Mouse (Mus musculus) urinary bladder, postnatal 4 days (tissue): ENCODE measurements at regions not wholly inside any gene's neighbourhood (a gene's known extent, or its start where the extent isn't known, plus 50 kb on each side); places are given as distances from the start of the nearest gene placed in this dataset.

Experiments
- DNase-seq, 2 experiments: peaks; one replicate each; pipeline ENCODE4 v3.0.0; 2021 to 2022; ENCODE audit warnings: low spot score in 2 of 2

DNA sequence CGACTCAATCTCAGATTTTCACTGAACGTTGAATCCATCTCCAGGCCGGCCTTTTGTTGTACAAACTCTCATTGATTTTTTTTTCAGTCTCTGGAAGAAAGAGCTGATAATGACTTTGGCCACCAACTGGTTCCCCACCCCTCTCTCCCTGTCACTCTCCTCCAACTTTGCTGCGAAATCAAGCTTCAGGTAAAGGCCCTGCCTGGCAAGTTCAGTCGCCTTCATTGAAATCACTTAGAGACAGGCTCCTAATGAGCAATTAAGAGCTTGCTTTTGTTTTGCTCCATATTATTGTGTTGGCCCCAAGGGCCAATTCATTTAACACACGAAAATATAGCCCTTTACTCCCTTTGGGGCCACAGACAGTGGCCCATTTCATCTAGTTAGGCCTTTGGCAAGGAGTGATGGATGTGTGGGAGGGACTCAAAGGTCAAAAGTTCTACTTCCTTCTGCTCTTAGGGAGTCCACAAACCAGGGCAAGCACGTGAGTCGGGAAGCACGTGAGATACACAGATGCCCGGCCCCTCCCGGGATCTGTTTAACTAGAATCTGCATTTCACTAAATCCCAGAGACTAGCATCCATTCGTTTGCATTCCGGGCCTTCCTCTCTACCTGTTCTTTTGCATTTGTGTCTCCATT, 120.0 kb downstream of the Dact1 start:
- no peak for DNase-seq

GRCm38 (mm10) chr12:71430331-71430730, 120.6 kb downstream of the Dact1 start:
- DNase-seq = no peak

GRCm38 (mm10) chr12:71431116-71431515, 121.4 kb downstream of the Dact1 start:
- DNase-seq = no peak

DNA sequence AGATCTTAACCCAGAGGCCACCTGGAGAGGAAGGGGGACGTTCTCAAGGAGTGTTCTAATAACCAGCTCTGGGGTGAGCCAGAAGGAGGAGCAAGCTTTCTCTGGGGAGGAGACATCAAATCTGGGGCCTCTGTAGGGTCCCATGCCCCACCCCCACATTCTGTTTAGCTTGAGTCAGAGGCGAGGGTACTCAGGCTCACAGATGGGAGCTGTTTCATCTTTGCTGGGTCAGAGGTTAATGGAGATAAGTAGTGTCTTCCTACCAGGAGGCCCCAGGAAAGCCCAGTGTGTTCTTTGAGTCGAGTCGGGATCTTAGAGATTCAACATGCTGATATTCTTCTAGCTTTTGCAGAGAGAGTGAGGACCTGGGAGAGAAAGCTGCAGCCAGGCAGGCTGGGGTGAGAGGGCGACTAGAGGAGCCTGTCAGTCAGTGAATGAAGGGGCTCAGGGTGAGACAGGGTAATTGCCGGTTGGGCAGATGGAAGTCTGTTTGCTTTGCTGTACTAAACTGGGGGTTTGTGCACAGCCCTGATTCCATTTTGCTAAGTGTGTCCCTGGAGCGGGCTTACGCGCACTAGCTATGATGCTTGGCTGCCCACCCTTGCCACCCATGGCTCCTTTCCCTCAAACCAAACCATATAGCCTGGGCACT, 124.0 kb downstream of the Dact1 start:
- no peak for DNase-seq

GRCm38 (mm10) chr12:71438254-71438653, 128.6 kb downstream of the Dact1 start:
- DNase-seq = no peak

DNA sequence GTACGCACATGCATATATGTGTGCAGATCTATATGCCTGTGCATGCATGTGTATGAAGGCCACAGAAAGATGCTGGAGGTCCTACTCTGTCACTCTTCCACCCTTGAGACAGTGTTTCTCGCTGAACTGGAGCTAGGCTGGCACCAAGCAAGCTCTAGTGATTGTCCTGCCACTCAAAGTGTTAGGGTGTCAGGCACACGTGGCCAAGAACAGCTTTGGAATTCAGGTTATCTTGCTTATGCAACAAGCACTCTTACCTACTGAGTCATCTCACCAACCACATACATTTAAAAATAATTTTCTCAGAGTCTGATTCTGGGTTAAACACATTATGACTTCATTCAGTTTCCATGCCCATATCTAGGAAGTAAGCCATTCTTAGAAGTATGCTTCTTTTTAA, 131.2 kb downstream of the Dact1 start:
- DNase-seq = no peak

GRCm38 (mm10) chr12:71441272-71441671, 131.6 kb downstream of the Dact1 start:
- DNase-seq = no peak

- DNase-seq = no peak
Observed at GRCm38 (mm10) chr12:71446177-71446891, 136.7 kb downstream of the Dact1 start.

GRCm38 (mm10) chr12:71446892-71447268, 137.2 kb downstream of the Dact1 start:
- no peak for DNase-seq

DNA sequence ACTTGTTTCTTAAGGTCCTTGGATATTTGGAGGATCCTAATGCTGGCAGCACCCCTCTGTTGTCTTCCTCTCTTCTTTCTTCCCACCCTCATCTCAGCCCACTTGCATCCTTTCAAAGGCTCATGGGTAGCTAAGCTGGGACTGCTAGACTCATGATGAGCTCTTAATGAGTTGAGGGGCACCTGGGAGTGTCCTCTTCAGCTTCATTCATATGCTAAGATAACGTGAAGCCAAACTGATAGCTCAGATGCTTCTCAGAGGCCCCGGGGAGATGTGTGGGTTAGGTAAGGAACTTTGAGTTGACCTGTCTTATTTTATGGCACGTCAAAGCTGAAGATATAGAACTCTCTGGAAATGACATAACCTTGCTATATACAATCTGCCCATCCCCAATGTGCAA, 139.3 kb downstream of the Dact1 start:
- DNase-seq = no peak

DNA sequence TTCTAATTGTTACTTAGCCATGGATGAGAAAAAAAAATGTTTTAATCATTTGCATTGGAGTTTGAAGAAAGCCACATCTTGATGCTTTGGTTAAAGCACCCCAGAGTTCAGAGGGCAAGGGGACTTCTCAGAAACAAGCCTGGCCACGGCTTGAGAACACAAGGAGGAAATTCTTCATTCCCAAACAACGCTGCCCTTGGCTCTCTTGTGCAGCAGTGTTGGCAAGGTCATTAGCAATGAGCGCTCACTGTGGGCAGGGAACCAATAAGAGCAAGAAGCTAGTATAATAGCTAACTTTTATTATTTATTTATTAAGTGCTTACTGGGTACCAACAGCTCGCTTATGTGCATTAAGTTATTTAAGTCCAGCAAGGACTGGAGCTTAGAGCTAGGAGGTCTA, 140.4 kb downstream of the Dact1 start:
- no peak for DNase-seq

DNA sequence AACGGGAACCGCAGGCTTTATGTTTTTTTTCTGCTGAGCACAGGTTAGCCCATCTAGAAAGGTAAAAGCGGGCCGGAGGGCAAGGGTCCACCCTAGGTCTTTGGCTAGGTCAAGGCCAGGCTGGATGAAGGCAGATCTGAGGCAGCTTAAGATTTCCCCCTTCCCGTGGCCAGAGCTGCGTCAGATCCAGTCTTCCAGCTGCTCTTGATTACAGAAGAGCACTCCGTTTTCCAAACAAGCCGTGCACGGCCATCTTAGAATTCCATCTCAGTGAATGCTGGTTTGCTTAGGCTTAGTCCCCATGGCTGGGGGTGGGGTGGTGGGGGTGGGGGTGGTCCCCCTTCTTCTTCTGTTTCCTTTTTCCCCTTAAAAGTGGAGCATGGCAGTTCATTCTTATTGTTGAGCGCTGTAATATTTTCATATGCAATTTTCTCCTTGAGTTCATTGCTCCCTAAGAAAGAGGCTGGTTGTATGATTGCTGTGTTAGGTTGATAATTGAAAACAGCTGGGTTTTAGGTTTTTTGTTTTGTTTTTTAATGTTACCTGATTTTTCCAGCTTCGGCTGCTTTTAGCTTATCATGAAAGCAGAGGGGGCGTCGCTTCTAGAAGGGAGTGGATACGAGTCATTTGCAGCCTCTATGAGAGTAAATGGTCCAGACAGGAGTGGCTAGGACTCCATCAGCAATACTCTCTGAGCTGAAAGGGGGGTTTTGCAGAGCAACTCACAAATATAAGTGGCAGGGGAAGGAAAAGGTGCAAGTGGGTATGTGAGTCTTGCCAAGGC, 141.2 kb downstream of the Dact1 start:
- no peak for DNase-seq

DNA sequence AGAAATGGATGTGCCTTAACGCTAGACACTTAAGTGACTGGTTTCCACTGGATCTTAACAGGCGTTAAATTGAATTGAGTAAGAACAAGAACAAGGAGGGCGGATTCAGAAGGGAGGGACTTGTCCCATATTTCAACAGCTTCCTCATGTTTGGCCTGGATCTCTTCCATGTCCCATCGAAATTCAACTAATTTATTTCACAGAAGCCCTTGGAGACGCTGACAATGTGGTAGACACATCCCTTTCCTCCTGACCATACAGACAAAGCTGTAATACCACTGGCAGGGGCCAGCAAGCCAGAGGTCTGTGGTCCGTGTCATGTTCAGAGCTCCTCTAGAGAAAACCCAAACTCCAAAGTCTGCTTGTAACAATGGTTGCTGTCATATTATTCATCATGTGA, 147.2 kb downstream of the Dact1 start:
- no peak for DNase-seq

GRCm38 (mm10) chr12:71458559-71459176, 149.0 kb downstream of the Dact1 start:
- DNase-seq = peak in 1 of 2 experiments; percentile 22

DNA sequence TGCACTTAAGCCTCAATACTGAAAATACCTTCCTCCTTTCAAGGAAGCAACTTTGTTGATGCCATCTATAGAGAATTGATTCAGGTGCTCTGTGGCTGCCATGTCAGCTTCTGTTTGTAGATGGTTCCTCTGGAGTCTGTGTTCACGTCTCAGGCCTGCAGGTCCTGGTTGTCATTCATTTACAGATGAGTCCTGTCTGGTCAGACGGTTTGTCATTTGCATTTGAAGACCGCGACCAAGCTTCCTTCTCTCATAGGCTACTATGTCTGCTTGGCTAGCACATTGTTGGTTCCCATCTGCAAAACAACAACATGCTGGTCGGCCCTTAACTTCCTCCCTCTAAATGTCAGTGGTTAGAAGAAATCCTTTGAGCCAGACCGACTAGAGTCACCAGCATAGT, 151.0 kb downstream of the Dact1 start:
- DNase-seq = no peak

- no peak for DNase-seq
Observed at GRCm38 (mm10) chr12:71467820-71468219, 158.1 kb downstream of the Dact1 start.

DNA sequence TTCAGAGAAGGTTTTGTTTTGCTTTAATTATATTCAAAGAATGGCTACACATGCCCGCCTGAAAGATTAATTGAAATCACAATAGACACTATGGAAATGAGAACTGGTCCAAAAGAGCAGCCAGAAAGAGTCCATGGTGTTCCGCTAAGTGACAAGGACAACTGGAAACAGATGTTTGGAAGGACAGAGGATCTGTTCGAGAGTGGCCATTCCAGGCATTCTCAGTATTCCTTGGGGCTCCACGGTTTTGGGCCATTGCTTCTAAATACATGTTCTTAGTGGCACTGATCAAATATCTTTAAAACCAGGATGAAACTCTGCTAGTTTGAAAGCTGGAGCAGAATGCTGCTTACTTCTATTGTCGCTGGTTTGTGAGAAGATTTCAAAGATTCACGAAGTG, 158.6 kb downstream of the Dact1 start:
- no peak for DNase-seq

- DNase-seq = no peak
Observed at GRCm38 (mm10) chr12:71470983-71471715, 161.5 kb downstream of the Dact1 start.

DNA sequence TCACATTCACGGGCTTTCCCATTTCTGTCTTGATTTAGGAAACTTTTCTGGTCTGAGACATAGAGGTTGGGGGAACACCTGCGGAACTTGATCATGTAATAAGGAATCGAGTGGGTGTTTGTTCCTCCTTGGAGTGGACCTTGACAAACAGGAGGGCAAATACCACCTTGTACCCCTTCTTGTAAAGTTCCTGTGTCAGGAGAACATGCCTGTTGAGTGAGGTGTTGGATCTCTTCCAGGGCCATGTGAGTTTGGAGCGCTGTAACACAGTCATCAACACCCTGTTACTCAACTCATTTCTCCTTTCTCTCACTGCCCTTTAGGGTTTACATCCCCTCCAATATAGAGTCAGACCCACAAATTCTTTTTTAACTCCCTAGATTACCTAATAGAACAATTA, 162.0 kb downstream of the Dact1 start:
- no peak for DNase-seq

DNA sequence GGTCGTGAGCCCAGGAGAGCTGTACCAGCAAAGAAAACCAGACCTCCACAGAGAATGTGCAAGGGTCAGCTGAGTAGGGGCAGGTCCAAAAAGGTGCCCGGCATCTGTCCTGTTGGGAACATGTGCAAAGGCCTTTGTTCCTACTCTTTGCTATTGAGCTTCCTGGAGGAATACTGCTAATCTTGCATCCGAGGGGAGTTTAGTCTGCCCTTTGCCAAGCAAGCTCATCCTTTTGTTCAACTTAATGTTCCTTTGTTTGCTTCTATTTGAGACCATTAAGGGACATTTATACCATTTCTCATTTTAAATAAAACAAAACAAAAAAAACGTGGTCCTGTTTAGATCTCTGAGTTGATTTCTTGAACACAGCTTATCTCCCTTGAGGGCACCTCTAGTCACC, 166.6 kb downstream of the Dact1 start:
- no peak for DNase-seq

GRCm38 (mm10) chr12:71477691-71478090, 168.0 kb downstream of the Dact1 start:
- no peak for DNase-seq
